Mouse (Mus musculus): ENCODE results near the gene Gm21518.
"Not testable (repeated sequence)": the region's sequence is repeated elsewhere in the genome, so short reads cannot be mapped to it uniquely, and the experiment has no call there.

The Gm21518 gene

GRCm38 (mm10) chrY:62190566-62190965 is at the start of gene Gm21518:
Gm21518 (plus strand) TSS chrY:62190866.
- not testable (repeated sequence) for DNase-seq
